Mouse (Mus musculus): ENCODE data around the gene Mapt.

Mapt gene

DNA sequence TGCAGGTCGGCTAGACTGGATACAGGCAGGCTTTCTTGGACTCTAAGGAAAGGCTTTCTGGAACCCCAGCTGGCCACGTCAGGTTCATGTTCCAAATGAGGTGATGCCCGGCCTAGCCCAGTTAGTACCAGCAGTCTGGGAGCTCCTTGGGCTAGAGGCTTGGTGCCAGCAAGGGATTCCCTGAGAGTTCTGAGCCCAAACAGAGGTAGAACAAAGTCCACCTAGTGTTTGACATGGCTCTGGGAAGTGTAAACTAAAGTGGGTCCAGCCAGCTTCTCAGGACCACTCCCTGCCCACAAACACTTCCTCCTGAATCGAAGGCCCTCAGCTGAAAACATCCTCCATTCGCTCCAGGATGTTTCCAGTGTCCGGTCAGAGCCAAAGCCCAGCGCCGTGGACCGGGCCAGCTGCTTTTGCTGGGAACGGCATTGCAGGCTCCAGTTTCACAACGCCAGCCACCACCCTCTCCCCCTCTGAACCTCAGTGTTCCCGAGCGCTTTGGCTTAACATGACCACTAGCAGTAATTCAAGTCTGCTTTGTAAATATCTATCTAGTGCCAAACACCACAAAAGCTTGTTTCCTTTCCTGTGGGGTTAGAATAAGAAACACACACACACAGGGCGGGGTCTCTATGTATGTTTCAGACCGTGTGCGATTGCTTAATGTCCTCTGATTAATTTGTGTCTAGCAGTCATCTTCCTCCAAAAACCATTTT is 85.7 kb downstream of the Mapt start:
- DNase-seq: peak; percentile 46 to 73

DNA sequence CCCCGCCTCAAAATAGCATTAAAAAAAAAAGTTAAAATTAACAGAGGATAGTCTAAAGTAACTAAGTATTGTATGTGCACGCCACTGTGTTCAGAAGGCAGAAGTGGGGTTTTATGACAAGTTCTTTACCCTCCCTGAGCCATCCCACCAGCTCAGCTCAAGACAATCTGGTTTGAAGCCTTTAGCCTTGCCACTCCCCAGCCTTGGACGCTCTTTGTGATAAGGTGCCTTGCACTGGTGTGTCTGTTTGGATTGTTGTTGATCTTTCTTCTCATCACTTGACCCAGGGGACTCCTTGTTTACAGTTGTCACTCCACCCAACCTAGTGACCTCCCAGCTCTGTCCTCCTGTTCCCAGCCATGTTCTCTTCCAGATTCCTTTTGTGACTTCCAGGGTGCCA is 86.4 kb downstream of the Mapt start:
- DNase-seq: no peak

GRCm38 (mm10) chr11:104318940-104319781 is 88.0 kb downstream of the Mapt start:
- DNase-seq: peak; percentile 33 to 58

DNA sequence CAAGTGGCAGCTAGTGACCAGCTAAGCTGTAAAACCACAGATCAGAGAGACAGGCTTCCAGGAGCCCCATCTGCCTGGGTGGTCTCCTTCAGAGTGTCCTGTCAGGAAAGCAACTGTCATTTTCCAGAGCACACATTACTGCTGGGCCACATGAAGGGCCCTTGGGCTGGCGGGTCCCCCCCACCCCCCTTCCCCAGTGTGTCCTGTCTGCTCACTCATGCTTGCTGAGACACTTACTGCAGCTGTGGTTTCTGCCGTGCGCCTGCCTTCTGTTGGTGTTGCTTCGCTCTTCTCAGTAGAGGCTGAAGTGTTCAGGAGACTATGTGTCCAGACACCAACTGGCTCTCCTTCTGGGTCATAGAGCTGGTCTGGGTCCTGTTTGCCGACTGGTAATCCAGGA is 89.3 kb downstream of the Mapt start:
- DNase-seq: no peak

DNA sequence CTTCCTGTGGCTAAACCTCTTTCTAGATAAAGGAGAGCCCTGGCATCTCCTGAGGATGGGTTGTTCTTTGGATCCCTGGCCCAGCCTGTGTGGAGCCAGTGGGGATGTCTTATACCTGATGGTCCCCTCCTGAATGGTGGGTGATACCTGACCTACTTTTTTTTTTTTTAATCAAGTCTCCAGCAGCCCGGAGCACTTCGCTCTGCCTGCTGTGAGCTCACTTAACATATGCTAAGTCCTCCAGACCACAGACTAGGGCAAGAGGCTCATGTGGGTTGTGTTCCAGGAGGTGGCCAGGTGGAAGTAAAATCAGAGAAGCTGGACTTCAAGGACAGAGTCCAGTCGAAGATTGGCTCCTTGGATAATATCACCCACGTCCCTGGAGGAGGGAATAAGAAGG is 91.0 kb downstream of the Mapt start:
- no peak for DNase-seq

GRCm38 (mm10) chr11:104327462-104327861 is 96.3 kb downstream of the Mapt start:
- DNase-seq: no peak

GRCm38 (mm10) chr11:104327946-104328345 is 96.8 kb downstream of the Mapt start:
- no peak for DNase-seq

GRCm38 (mm10) chr11:104329185-104329926 is 98.2 kb downstream of the Mapt start:
- DNase-seq: no peak

- no peak for DNase-seq
Observed at GRCm38 (mm10) chr11:104330151-104330550, 99.0 kb downstream of the Mapt start.

DNA sequence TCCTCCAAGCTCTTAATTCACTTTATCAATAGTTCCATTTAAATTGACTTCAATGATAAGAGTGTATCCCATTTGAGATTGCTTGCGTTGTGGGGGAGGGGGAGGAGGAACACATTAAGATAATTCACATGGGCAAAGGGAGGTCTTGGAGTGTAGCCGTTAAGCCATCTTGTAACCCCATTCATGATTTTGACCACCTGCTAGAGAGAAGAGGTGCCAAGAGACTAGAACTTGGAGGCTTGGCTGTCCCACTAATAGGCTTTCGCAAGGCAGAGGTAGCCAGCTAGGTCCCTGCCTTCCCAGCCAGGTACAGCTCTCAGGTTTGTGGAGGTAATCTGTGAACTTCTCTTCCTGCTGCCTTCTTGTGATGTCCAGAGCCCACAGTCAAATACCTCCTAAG is 100.0 kb downstream of the Mapt start:
- no peak for DNase-seq

DNA sequence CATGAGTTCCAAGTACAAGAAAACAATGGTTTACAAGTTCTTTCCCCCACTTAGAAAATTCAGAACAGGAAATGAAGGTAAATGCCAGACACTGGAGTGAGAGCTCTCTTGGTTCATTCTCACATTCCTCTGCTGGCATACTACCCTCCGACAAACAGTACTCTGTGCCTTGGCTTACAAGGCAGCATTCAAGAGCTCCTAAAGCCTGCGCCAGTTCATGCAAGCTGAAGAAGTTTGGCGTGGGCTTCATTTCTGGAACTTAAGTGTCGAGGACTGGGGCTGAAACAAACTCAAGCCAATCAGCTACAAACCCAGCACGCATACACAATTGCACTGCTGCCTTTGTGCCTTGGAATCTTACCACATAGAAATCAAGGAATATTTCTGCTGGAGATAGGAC is 100.9 kb downstream of the Mapt start:
- DNase-seq: no peak

- no peak for DNase-seq
Observed at GRCm38 (mm10) chr11:104334115-104334514, 102.9 kb downstream of the Mapt start.

DNA sequence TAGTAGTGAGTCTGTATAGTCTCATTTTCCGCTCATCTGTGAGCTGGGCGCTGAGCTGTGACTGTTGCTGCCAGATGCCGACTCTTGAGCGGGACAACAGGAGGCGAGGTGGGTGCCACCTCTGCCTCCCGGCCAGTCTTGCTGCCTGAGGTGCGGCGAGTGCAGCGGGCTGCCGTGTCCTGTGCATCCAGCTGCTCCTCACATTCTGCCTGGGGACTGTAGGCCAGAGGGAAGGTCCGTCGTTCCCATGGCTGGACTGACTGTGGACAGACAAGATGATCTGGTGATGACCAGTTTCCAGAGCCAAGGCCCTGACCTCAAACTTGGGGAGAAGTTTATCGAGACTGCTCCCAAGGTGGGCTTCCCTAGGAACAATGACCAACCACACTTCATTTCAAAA is 103.8 kb downstream of the Mapt start:
- no peak for DNase-seq

- DNase-seq: peak in 1 of 2 experiments; percentile 33
Observed at GRCm38 (mm10) chr11:104346931-104347330, 115.7 kb downstream of the Mapt start.

DNA sequence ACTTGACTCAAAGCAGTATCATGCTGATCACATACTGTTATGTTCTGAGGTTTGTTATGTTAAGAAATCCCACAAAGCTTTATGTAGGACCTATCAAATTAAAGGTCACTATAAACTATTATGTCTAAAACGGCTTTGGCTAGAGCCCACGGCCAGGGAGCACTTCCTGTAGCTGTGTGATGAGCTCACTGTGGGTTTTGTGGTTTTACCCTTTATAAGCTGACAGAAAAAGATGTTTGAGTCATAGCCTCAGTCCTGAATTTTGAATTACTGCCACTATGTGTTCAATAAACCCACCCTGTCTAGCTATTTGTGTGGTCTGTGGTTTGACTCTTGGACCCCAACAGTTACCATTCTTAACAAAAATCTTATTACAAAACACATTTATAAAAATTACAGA is 130.6 kb downstream of the Mapt start:
- peak in 1 of 2 experiments; percentile 19 for DNase-seq

- no peak for DNase-seq
Observed at GRCm38 (mm10) chr11:104362704-104363103, 131.5 kb downstream of the Mapt start.

DNA sequence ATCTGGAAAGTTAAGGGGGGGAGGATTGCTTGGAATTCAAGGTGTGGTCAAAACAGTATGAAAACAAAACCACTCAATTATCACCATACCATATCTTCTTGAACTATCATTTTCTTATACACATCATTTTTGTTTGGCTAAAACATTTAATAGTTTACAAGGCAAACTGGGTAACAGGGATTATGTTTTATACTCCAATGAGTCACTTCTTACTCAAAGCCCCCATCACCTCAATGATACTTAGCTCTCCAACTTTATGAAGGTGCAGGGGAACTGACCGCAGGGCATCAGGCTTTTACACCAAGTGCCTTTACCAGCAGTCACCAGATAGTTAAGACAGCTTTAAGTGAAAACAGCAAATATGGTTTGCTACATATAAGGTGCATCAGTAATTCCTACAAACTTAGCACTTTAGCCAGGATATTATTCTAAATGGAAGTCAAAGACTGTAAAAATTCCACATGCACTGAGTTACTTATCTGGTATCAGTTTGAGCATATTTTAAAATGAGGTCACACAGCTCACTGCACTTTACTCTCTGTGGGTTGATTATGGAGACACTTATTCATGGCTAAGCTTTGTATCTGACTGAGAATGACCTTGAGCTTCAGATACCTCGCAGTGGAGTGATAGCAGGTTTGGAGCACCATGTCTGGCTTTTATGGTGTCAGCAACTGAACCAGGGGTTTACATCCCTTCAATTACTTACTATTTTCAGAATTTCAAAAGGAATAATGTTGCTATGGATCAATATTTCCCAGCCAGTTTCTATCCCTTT is 132.8 kb downstream of the Mapt start:
- no peak for DNase-seq

- DNase-seq: no peak
Observed at GRCm38 (mm10) chr11:104367486-104368190, 136.4 kb downstream of the Mapt start.

- no peak for DNase-seq
Observed at GRCm38 (mm10) chr11:104376291-104376690, 145.1 kb downstream of the Mapt start.

- no peak for DNase-seq
Observed at GRCm38 (mm10) chr11:104379635-104380034, 148.4 kb downstream of the Mapt start.
